Mouse (Mus musculus) central nervous system, embryonic 14 days (tissue): ENCODE results near the gene Ddx27. TPM values are rescaled to one million over a fixed set of nuclear protein-coding genes. Genes with fewer than 3 reads are reported as not detected.

Source experiments
- polyA plus RNA-seq: library from polyadenylated mRNA; depleted of rRNA; stranded (reverse); fragments of >200 nt; gene quantifications from 2 replicates; pipeline ENCODE4 v1.2.3, GENCODE M21; 2012; rRNA removed

Gene Ddx27
- polyA plus RNA-seq: 43.3 and 43.7 TPM in 2 replicates

DNA sequence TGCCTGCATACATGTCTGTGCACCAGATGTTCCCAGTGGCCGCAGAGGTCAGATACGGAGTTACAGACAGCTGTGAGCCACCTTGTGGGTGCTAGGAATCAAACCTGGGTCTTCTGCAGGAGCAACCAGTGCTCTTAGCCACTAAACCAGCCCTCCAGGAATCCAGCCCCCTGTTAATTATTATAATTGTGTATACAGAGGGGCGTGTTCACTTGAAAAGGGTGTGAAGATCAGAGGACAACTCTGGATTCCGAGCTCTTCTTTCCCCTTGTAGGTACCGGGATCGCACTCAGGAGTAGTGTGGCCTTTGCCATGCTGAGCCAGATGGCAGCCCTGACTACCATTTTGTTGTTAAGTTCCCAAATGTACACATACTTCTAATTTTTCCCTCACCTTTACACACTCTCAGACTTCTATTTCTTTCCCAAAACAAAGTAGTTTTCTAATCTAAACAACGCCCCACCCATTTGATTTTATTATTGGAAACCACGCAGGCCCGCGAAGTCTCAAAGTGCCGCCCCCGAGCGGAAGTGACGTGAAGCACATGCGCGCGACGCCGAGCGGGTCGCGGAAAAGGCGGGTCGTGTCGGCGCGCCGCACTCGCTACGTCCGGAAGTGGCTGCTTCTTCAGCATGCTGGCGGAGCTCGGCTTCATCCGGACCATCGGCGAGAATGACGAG, at the start of gene Ddx27:
Gene Ddx27 (plus strand): TSS at position 492 of the 680 bp plus-strand sequence.

DNA sequence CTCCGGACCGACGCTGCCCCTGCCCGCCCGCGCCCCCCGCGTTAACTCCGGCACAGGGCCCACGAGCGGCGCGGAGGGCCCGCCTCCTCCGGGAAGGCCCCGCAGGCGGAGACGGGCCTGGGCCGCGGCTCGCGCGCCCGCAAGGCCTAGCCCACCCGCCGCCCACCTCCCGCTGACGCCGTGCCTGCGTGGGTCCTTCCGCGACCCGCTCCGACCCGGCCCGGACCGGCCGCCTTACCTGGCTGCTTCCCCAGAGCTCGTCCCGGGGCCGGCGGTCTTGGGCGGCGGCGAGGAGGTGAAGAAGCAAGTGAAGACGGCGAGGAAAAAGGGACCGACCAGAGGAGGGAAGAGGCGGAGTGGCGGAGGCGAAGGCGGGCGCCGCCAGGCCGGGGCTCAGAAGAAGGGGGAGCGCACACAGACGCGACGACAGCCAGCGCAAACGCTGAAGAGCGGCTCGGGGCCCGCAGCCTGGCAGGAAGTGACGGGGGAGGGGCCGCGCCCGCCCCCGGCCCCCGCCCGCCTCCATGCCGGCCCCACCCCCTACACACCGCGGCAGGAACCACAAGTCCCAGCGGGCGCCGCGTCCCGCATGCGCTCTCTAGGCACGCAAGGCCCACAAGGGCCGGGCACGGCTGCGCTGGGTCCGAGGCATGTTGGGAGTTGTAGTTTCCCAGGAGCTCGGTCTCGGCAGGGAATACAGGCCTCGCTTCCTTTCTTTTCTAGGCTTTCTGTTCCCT, 19.0 kb upstream of the Ddx27 start, which contains the start of gene Stau1:
Gene Stau1 (minus strand): TSS at position 504 of the 737 bp plus-strand sequence.

DNA sequence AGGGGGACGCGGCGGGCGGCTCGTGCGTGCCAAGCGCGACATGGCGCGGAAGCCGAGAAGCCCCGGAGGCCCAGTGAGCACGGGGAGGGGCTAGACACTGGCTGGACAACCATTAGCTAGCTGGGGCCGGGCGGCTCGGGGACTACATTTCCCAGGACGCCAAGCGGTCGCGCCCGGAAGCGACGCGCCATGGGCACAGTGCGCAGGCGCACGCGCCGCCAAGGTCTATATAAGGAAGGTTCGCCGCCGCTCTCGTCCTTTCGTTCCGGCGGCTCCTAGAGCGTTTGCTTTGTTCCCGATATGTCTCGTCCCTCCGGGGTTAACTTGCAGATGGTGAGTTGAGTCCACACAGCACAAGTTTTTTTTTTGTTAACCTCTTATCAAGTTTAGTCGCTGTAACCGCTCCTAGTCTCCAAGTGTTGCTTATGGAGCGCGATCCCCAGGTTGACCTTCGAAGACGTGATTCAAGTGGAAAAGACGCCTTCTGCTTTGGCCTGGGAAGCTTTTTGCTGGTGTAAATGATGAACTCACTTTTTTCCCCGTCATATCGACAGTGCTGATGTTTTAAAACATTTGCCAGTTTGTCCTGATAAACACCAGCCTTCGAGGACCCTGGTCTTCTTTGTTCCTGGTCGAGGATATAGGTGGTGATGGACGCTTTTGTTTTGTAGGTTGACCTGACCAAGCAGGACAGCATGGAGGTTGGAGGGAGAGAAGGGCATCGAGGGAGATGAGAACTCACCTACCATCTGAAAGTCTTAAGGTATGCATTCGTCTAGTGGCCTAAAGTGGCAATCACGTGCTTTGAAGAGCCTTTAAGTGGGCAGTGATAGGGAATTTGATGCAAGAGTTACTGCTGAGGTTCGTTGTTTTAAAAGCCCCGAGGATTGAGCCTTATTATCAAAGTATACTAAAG, 48.2 kb downstream of the Ddx27 start, which contains the start of gene Znfx1:
Gene Znfx1 (minus strand): TSS at position 51 of the 916 bp plus-strand sequence.

Other genes with a start within 250 kb of the Ddx27 start
- gene Trp53rkb, start 222.7 kb upstream of the Ddx27 start, polyA plus RNA-seq: 11.4 and 11.6 TPM in 2 replicates
- 8.8 and 10.6 TPM in 2 replicates for gene Arfgef2, start 209.6 kb upstream of the Ddx27 start, polyA plus RNA-seq
- gene Cse1l, start 109.2 kb upstream of the Ddx27 start, polyA plus RNA-seq: 66.2 and 73.9 TPM in 2 replicates
- gene Stau1, start 18.9 kb upstream of the Ddx27 start, polyA plus RNA-seq: 72.8 and 75.3 TPM in 2 replicates
- gene Znfx1, start 47.8 kb downstream of the Ddx27 start, polyA plus RNA-seq: 13.5 and 14.8 TPM in 2 replicates
- gene Kcnb1, start 175.0 kb downstream of the Ddx27 start, polyA plus RNA-seq: 4.5 and 5.4 TPM in 2 replicates
- gene Ptgis, start 225.4 kb downstream of the Ddx27 start, polyA plus RNA-seq: 4.0 and 9.0 TPM in 2 replicates